In the genomic region with DNA sequence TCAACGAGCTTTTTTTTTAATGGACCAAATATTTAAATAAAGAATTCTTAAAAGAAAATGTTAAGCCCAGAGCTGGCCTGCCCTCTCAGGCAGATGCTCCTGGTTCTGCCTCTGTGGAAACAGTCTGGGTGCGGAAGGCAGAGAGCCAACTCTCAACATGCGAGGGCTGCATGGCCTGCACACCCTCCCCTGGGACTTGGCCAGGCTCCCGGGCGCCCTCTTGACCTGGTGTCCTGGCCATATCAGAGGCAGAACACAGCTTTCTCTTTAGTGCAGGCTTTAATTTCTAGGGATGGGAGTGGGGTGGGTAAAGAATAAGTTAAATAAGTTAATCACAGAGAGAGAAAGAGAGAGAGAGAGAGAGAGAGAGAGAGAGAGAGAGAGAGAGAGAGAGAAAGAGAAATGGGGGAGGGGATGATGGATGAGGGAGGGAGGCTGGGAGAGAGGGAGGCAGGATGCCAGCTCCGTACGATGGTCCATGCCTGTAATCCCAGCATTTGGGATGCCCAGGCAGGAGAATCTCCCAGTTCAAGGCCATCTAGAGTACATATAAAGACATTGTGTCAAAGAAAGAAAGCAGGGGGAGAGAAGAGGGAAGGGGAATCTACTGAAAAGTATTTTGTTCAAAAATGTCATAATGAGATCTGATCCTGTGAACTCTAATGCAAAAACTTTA, we compare ENCODE assay signal across 8 mouse cellular contexts.
DNase-seq lines count a peak whose midpoint lies in the region; ATAC-seq lines count a peak whose summit lies in the region.

No protein-coding gene starts in this region.

- 44% methylated on average over 7 of the region's 7 CpGs for WGBS in forebrain, embryonic 16.5 days
- 72% methylated on average over 7 of the region's 7 CpGs for WGBS in forebrain, embryonic 12.5 days
- 23% methylated on average over 7 of the region's 7 CpGs for WGBS in heart, embryonic 13.5 days
- WGBS in lung, embryonic 16.5 days, result 24% methylated on average over 7 of the region's 7 CpGs

- DNase-seq in adrenal gland, adult 18-20 months (ENCODE audit: low spot score in 2 of 2), result peak; percentile 27 to 53
- peak; percentile 92 for DNase-seq in kidney, adult 9 months

- H3K36me3 ChIP-seq in forebrain, embryonic 16.5 days (ENCODE audit: control insufficient read depth, insufficient read depth), result no peaks in the 10 kb centered on the region
- no peaks in the 10 kb centered on the region for H3K36me3 ChIP-seq in forebrain, embryonic 12.5 days (replicated peaks)
- H3K36me3 ChIP-seq in heart, embryonic 13.5 days, result no peaks in the 10 kb centered on the region
- no peaks in the 10 kb centered on the region for H3K36me3 ChIP-seq in lung, embryonic 16.5 days (ENCODE audit: control insufficient read depth, insufficient read depth, low read length)

- no peaks in the 10 kb centered on the region for H3K27me3 ChIP-seq in forebrain, embryonic 16.5 days (replicated peaks; ENCODE audit: control insufficient read depth, insufficient read depth, low read length)
- H3K27me3 ChIP-seq in forebrain, embryonic 12.5 days, result no peaks in the 10 kb centered on the region
- no peaks in the 10 kb centered on the region for H3K27me3 ChIP-seq in heart, embryonic 13.5 days (replicated peaks)
- H3K27me3 ChIP-seq in lung, embryonic 16.5 days (ENCODE audit: control insufficient read depth, insufficient read depth, low read depth, low read length), result no peaks in the 10 kb centered on the region

- ATAC-seq in forebrain, embryonic 16.5 days, result peak; percentile 58
- no peak for ATAC-seq in forebrain, embryonic 12.5 days (ENCODE audit: low FRiP score)
- peak; percentile 79; the same call in 1 of the 2 replicates for ATAC-seq in heart, embryonic 13.5 days (ENCODE audit: extremely low read depth, insufficient number of reproducible peaks, low FRiP score, low TSS enrichment)
- ATAC-seq in lung, embryonic 16.5 days (ENCODE audit: low read depth), result peak; percentile 86
- ATAC-seq in erythroblast, adult 5-6 weeks (replicated peaks; ENCODE audit: low FRiP score, poor library complexity, severe bottlenecking), result no peak
- ATAC-seq in megakaryocyte progenitor cell, adult 5-6 weeks (replicated peaks; ENCODE audit: poor library complexity), result no peak

- H3K27ac ChIP-seq in forebrain, embryonic 16.5 days (ENCODE audit: low read length), result no peak overlapping the region
- no peak overlapping the region for H3K27ac ChIP-seq in forebrain, embryonic 12.5 days
- H3K27ac ChIP-seq in heart, embryonic 13.5 days (replicated peaks), result peak overlapping the region; percentile 70
- peak overlapping the region; percentile 81 for H3K27ac ChIP-seq in lung, embryonic 16.5 days (ENCODE audit: low read length)

- H3K4me3 ChIP-seq in forebrain, embryonic 16.5 days (replicated peaks; ENCODE audit: low read length), result no peak overlapping the region
- no peak overlapping the region for H3K4me3 ChIP-seq in forebrain, embryonic 12.5 days (replicated peaks)
- H3K4me3 ChIP-seq in heart, embryonic 13.5 days, result no peak overlapping the region
- no peak overlapping the region for H3K4me3 ChIP-seq in lung, embryonic 16.5 days (ENCODE audit: low read length)

- no peak overlapping the region for H3K4me2 ChIP-seq in forebrain, embryonic 16.5 days (ENCODE audit: low read length)
- no peak overlapping the region for H3K4me2 ChIP-seq in forebrain, embryonic 12.5 days
- no peak overlapping the region for H3K4me2 ChIP-seq in heart, embryonic 13.5 days
- H3K4me2 ChIP-seq in lung, embryonic 16.5 days (ENCODE audit: low read depth, low read length), result no peak overlapping the region

- H3K9ac ChIP-seq in forebrain, embryonic 16.5 days (replicated peaks; ENCODE audit: low read depth, low read length), result no peak overlapping the region
- no peak overlapping the region for H3K9ac ChIP-seq in forebrain, embryonic 12.5 days
- H3K9ac ChIP-seq in heart, embryonic 13.5 days, result no peak overlapping the region
- no peak overlapping the region; the same call in 1 of the 2 replicates for H3K9ac ChIP-seq in lung, embryonic 16.5 days (ENCODE audit: low read length)

- peaks cover 10% of the 10 kb centered on the region for H3K4me1 ChIP-seq in forebrain, embryonic 16.5 days (replicated peaks; ENCODE audit: control insufficient read depth, insufficient read depth, low read length)
- peaks cover 9% of the 10 kb centered on the region for H3K4me1 ChIP-seq in forebrain, embryonic 12.5 days
- peaks cover 22% of the 10 kb centered on the region for H3K4me1 ChIP-seq in heart, embryonic 13.5 days
- H3K4me1 ChIP-seq in lung, embryonic 16.5 days (replicated peaks; ENCODE audit: control insufficient read depth, insufficient read depth, low read length), result peaks cover 5% of the 10 kb centered on the region

- no peaks in the 10 kb centered on the region for H3K9me3 ChIP-seq in forebrain, embryonic 16.5 days (ENCODE audit: control insufficient read depth, low read length)
- H3K9me3 ChIP-seq in forebrain, embryonic 12.5 days, result no peaks in the 10 kb centered on the region
- H3K9me3 ChIP-seq in heart, embryonic 13.5 days, result no peaks in the 10 kb centered on the region
- no peaks in the 10 kb centered on the region for H3K9me3 ChIP-seq in lung, embryonic 16.5 days (ENCODE audit: control insufficient read depth, low read length)

Comparison
In these comparisons a context has a peak if more than half of its experiments do, and no peak if none do; other contexts are left out.
1. ATAC-seq: peak in forebrain, embryonic 16.5 days (single experiment), heart, embryonic 13.5 days (single experiment) and lung, embryonic 16.5 days (single experiment); none in forebrain, embryonic 12.5 days (single experiment), erythroblast, adult 5-6 weeks (single experiment) and megakaryocyte progenitor cell, adult 5-6 weeks (single experiment).
2. H3K27ac ChIP-seq: peak in heart, embryonic 13.5 days (single experiment) and lung, embryonic 16.5 days (single experiment); none in forebrain, embryonic 16.5 days (single experiment) and forebrain, embryonic 12.5 days (single experiment).